ENCODE assay signal across 8 mouse cellular contexts in the genomic region with DNA sequence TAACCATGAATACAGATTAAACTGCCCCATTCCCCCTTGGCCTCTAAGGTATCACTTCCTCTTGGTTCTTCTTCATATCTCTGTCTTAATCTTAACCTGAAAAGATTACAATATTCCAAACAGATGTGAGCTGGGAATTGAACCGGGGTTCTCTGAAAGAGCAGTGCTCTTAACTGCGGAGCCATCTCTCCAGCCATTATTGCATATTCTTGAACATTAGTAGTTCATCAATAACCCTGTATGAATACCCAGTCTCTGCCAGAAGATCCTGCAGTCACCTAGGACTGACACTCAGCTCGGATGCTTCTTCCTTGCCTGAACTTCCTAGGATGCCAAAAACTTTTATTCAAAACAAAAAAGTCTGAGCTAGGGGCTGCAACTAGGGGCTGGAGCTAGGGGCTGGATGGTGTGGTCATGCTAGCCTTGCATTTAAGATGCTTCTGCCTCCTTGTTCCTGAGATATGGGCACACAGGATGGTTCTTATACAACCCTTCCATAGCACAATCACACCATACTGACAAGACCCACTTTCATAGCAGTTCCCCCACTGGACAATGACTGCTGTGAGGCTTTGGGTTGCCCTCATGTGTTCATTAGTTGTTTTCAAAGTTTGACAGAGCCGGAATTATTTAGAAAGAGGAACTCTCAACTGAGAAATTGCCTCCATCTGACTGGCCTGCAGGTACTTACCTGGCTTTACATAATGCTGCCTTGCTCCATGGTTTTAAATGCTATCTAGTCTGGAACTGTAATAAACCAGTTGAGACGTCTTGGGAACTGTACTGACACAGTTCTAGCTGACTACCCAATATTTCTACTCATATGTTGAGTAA. TPM values are rescaled to one million over a fixed set of nuclear protein-coding genes. Genes with fewer than 3 reads are reported as not detected.
A peak's percentile ranks its signal among the peaks of the same experiment; 100 is the strongest.
DNase-seq lines count a peak whose midpoint lies in the region; ATAC-seq and TF ChIP-seq lines count a peak whose summit lies in the region.
"Not testable (repeated sequence)": the region's sequence is repeated elsewhere in the genome, so short reads cannot be mapped to it uniquely, and the experiment has no call there.

No protein-coding gene starts in this region.

- DNase-seq in T-cell, adult 2 months (ENCODE audit: low spot score), result peak; percentile 46
- DNase-seq in gastrocnemius, postnatal 10 days, result peak; percentile 22
- peak; percentile 5 to 9 for DNase-seq in layer of hippocampus, postnatal 14 days (ENCODE audit: low spot score in 2 of 2)
- DNase-seq in lung, postnatal 0 days (ENCODE audit: low spot score), result peak; percentile 52
- peak; percentile 14 for DNase-seq in ovary, postnatal 14 days (ENCODE audit: low spot score)
- peak; percentile 26 to 32 for DNase-seq in thymus, postnatal 36 days

- not testable (repeated sequence) for H3K4me2 ChIP-seq in hindbrain, embryonic 15.5 days; lung, postnatal 0 days (replicated peaks; ENCODE audit: low read depth, low read length)

- H3K4me1 ChIP-seq in hindbrain, embryonic 15.5 days (replicated peaks); lung, postnatal 0 days (ENCODE audit: insufficient read depth, low read depth, low read length): not testable (repeated sequence)

- not testable (repeated sequence) for TF ChIP-seq CTCF in lung, postnatal 0 days (IDR thresholded peaks at IDR 0.05)

- not testable (repeated sequence) for H3K27me3 ChIP-seq in hindbrain, embryonic 15.5 days; lung, postnatal 0 days (replicated peaks; ENCODE audit: insufficient read depth, low read length)

- H3K36me3 ChIP-seq in hindbrain, embryonic 15.5 days; lung, postnatal 0 days (ENCODE audit: insufficient read depth, low read length): not testable (repeated sequence)

- H3K4me3 ChIP-seq in hindbrain, embryonic 15.5 days; lung, postnatal 0 days (ENCODE audit: low read depth, low read length): not testable (repeated sequence)

- peak; percentile 100 for ATAC-seq in common myeloid progenitor, adult 5-6 weeks (replicated peaks; ENCODE audit: low read depth, poor library complexity, severe bottlenecking)
- peak; percentile 100 for ATAC-seq in hindbrain, embryonic 15.5 days (ENCODE audit: low FRiP score, low read depth)
- ATAC-seq in lung, postnatal 0 days, result peak; percentile 96

- TF ChIP-seq EP300 in lung, postnatal 0 days (IDR thresholded peaks at IDR 0.05), result not testable (repeated sequence)

- 88% methylated on average over 5 of the region's 5 CpGs for WGBS in hindbrain, embryonic 15.5 days
- WGBS in lung, postnatal 0 days, result 78% methylated on average over 5 of the region's 5 CpGs

- not testable (repeated sequence) for H3K9ac ChIP-seq in hindbrain, embryonic 15.5 days; lung, postnatal 0 days (replicated peaks; ENCODE audit: low read depth)

- H3K9me3 ChIP-seq in hindbrain, embryonic 15.5 days; lung, postnatal 0 days (ENCODE audit: low read length): not testable (repeated sequence)

- not testable (repeated sequence) for H3K27ac ChIP-seq in hindbrain, embryonic 15.5 days (replicated peaks); lung, postnatal 0 days (ENCODE audit: low read length)

RNA-seq across cellular contexts. Expression of a gene that starts 35.8 kb away (rescaled TPM):
- total RNA-seq in common myeloid progenitor, adult 5-6 weeks (2017), result not detected in 2 replicates
- not detected for total RNA-seq in gastrocnemius, postnatal 10 days (2021)
- polyA plus RNA-seq in hindbrain, embryonic 15.5 days (2015; fragmentation: Nextera tagmentation; extraction: Ambion mirVana), result not detected in 2 replicates
- total RNA-seq in layer of hippocampus, postnatal 14 days (2021), result not detected
- not detected in 2 replicates for polyA plus RNA-seq in lung, postnatal 0 days (2015; fragmentation: Nextera tagmentation; extraction: Ambion mirVana)

RNA-seq across cellular contexts. Expression of a gene that starts 59.7 kb away (rescaled TPM):
- total RNA-seq in common myeloid progenitor, adult 5-6 weeks (2017), result 32.6 and 35.5 TPM in 2 replicates
- 10 to 100 TPM; 61.8 to 62.8 TPM for total RNA-seq in gastrocnemius, postnatal 10 days (2021)
- 18.3 and 23.5 TPM in 2 replicates for polyA plus RNA-seq in hindbrain, embryonic 15.5 days (2015; fragmentation: Nextera tagmentation; extraction: Ambion mirVana)
- total RNA-seq in layer of hippocampus, postnatal 14 days (2021), result 1 to 10 TPM; 5.9 to 6.8 TPM
- 38.5 and 41.9 TPM in 2 replicates for polyA plus RNA-seq in lung, postnatal 0 days (2015; fragmentation: Nextera tagmentation; extraction: Ambion mirVana)
